9 mouse cellular contexts compared by ENCODE assay signal in the genomic region with DNA sequence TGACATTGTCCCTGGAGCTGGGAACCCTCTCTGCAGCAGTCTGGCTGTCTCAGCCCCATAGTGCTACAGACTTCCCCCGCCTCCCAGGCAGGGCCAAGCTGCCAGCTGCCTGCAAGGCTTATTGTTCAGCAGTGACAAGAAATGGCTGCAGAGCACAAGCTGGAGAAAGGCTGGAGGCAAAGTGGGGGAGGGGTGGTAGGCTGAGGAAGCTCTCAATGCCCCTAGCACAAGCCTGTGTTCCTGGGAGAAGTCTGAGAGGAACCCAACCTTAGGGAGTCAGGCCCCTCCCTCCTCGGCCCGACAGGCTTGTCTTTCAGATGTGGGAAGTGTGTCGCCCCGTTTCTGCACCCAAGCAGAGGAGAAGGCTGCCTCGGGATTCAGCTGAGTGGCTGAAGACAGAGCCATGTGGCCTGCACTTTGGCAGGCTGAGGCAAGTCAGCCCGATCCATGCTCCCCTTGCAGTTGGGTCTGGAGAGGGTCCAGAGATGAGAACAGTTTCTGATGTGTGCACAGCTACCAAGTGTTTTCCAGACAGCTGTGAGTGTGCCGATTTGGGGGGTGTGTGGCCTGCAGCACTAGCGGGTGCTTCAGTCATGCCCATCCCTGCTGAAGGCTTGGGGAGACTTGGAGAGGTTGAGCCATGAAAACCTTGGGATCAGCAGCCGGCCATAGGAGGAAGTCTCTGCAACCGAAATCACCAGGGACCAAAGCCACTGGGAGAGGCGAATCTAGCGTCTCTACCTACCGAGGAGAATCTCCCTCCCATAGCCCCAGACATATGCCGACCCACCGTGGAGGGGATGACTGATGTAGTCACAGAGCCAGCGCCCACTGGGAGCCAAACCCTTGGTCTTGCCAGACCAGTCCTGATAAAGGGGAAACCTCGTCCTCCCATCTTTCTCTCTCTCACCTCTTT.
DNase-seq lines count a peak whose midpoint lies in the region; ATAC-seq lines count a peak whose summit lies in the region.
"Had no signal": no experiment of that assay in that cellular context is flagged by ENCODE, and none has a peak within 500 bp of the region (broad histone marks: within the 10 kb centered on the region; RNA-seq: fewer than 3 reads in every experiment).

No protein-coding gene starts in this region.

- H3K27me3 ChIP-seq in embryonic facial prominence, embryonic 13.5 days = no peaks in the 10 kb centered on the region
- H3K27me3 ChIP-seq in heart, embryonic 13.5 days (replicated peaks) = no peaks in the 10 kb centered on the region

- H3K27ac ChIP-seq in embryonic facial prominence, embryonic 13.5 days = peak overlapping the region; percentile 55
- peak overlapping the region; percentile 75 for H3K27ac ChIP-seq in heart, embryonic 13.5 days (replicated peaks)

- peak; percentile 71 for DNase-seq in layer of hippocampus, adult 11-12 months (ENCODE audit: low spot score)
- DNase-seq in layer of hippocampus, adult 9-10 months (ENCODE audit: low spot score) = no peak
- peak; percentile 61 to 66 for DNase-seq in layer of hippocampus, postnatal 14 days (ENCODE audit: low spot score in 2 of 2)
- peak; percentile 84 for DNase-seq in lung, postnatal 10 days
- peak; percentile 93 for DNase-seq in retina, postnatal 1 day
- DNase-seq in c-Kit-positive CD71-positive TER-119-positive erythroid progenitor cells, embryonic 14.5 days (ENCODE audit: low spot score) = no peak

- peak overlapping the region; percentile 59 for H3K9ac ChIP-seq in embryonic facial prominence, embryonic 13.5 days
- H3K9ac ChIP-seq in heart, embryonic 13.5 days = peak overlapping the region; percentile 72

- peak; percentile 57 for ATAC-seq in embryonic facial prominence, embryonic 13.5 days (ENCODE audit: insufficient number of reproducible peaks, insufficient read depth, low FRiP score, low TSS enrichment, low read depth)
- peak; percentile 28 for ATAC-seq in heart, embryonic 13.5 days (ENCODE audit: extremely low read depth, insufficient number of reproducible peaks, low FRiP score, low TSS enrichment)

- WGBS in embryonic facial prominence, embryonic 13.5 days = 12% methylated on average over 18 of the region's 18 CpGs
- 10% methylated on average over 18 of the region's 18 CpGs for WGBS in heart, embryonic 13.5 days

- peaks cover 4% of the 10 kb centered on the region; the same call in 1 of the 2 replicates for H3K36me3 ChIP-seq in embryonic facial prominence, embryonic 13.5 days
- peaks cover 22% of the 10 kb centered on the region for H3K36me3 ChIP-seq in heart, embryonic 13.5 days

- H3K9me3 ChIP-seq in embryonic facial prominence, embryonic 13.5 days = no peaks in the 10 kb centered on the region
- H3K9me3 ChIP-seq in heart, embryonic 13.5 days = no peaks in the 10 kb centered on the region

- H3K4me1 ChIP-seq in embryonic facial prominence, embryonic 13.5 days = peaks cover 56% of the 10 kb centered on the region
- H3K4me1 ChIP-seq in heart, embryonic 13.5 days = peaks cover 48% of the 10 kb centered on the region

- peak overlapping the region; percentile 24 for H3K4me3 ChIP-seq in embryonic facial prominence, embryonic 13.5 days
- H3K4me3 ChIP-seq in heart, embryonic 13.5 days = peak overlapping the region; percentile 38
- H3K4me3 ChIP-seq: myocyte had no signal

- peak overlapping the region; percentile 42 for H3K4me2 ChIP-seq in embryonic facial prominence, embryonic 13.5 days
- H3K4me2 ChIP-seq in heart, embryonic 13.5 days = peak overlapping the region; percentile 68

Comparison
In these comparisons a context has a peak if more than half of its experiments do, and no peak if none do; other contexts are left out.
1. DNase-seq: peak in layer of hippocampus, adult 11-12 months (single experiment), layer of hippocampus, postnatal 14 days (2 of 2), lung, postnatal 10 days (single experiment) and retina, postnatal 1 day (single experiment); none in layer of hippocampus, adult 9-10 months (single experiment) and c-Kit-positive CD71-positive TER-119-positive erythroid progenitor cells, embryonic 14.5 days (single experiment).